Mouse (Mus musculus) left cerebral cortex, postnatal 10 days (tissue): ENCODE measurements around the gene Vax2. TPM values are rescaled to one million over a fixed set of nuclear protein-coding genes. Genes with fewer than 3 reads are reported as not detected.

Experiments
- DNase-seq, 2 experiments: peaks; one replicate each; pipeline ENCODE4 v3.0.0; 2021 to 2022; ENCODE audit warnings: low spot score in 2 of 2, mixed read lengths in 1 of 2; ENCODE audit errors: extremely low spot score in 1 of 2
- intact Hi-C: fragments of 180-260 bp; cut with DNase I; formaldehyde crosslinking; loops from one replicate; pipeline ENCODE4 v1.15.1; 2025
- total RNA-seq, 2 experiments: library from RNA; stranded (reverse); gene quantifications; 2 replicates each; pipeline ENCODE4 v1.2.3; 2021

The Vax2 gene
- total RNA-seq, 2 experiments from 2014 or later: not detected

GRCm38 (mm10) chr6:83707738-83708510 is 3.1 kb upstream of the Vax2 start:
- intact Hi-C loops: no loop called here
- no peak for DNase-seq

DNA sequence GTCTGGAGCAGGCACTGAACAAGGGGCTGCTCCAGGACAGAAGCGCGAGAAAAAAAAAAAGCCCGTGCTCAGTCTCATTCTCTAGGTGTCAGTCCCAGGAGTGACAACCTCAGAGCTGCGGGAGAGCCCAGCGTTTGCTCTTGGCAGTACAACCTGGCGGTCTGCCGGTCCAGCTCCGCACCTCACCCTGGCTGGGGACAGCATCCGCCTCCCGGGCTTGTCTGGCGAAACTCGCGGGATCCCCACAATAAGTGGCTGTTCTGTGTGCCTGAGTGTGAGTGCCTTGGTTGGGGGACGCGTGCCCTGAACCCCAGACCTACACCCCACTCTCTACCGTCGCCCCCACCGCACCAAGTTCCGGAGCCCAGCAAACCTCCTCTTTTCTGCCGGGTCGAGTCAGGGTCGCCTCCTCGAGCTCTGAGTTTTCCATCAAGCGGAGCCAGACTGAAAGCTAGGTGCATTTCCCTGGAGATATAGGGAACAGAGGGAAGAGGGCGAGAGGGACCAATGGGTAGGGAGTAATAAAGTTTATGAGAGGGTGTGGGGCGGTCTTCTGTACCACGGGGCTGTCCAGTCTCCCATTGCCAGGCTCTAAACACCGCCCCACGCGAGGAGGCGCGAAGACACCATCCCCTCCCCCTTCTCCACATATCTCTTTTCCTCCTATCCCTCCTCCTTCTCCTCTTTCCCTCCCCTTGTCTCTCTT is 550 bp upstream of the Vax2 start:
- DNase-seq: no peak
- intact Hi-C loops: no loop called here

DNA sequence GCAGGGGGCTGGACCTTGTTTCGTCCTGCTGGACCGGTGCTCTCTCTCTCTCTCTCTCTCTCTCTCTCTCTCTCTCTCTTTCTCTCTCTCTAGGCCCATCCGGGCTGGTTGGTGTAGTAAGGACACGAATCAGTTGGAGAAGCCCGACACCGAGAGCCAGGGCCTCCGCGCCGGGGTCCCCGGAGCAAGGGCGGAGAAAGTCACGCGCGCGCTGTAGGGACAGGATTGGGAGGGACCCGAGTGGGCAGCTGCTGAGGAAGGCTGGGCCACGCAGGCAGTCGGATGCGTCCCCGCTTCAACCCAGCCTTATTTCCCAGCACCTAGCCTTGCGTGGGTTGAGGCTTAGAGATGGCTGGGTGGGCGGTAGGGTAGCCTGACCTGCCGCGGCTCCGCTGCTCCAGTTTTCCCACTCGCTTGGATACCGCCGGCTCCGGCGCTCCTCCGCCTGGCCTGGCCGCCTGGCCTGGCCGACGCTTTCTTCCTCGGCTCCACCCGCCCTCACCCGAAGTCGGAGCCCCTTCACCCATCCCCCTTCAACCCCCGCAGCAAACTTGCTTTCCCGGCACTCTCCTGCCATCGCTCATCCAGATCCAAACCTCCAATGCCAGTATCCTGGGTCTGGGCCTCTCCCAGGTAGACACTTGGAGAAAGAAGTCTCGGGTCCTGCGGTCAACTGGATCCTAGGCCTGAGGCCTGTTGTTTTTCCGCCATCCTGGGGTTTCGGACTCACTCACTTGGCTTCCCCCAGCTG is 836 bp downstream of the Vax2 start:
- no peak for DNase-seq
- intact Hi-C loops: no loop called here

DNA sequence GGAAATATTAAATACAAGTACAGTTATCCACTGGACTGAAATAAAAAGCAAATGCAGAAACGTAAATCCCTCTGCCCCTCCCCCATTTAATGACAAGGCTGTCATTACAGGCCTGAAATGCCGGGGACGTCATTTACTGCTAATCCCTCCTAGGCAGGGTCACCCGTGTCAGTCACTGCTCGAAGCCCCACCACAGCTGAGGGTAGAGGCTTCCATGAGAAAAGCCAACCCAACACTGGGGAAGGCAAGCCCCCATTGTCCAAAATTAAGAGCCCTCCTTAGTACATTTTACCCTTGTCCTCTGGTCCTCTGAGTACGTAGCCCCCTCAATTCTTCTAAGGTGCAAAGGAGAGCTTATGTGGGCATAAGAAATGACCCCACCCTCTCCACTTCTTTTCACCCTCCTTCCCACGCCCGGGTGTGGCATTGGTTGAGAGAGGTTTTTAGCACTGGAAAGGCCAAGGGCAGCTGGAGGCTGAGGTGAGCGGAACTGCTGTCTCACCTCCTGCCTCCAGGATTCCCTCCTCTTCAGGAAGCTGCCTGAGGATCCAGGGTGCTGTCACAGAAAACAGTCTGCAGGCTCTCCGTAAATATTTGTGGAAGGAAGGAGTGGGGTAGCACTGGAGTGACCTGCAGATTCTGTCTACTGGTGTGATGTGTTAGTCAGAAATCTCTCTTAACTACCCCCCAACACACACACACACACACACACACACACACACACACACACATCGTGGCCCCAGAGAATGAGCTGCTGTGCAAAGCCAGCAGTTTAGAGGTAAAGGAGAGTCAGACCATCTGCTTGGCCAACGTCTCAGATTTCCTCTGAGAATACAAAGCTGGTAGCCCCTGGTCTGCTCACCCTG is 2.4 kb downstream of the Vax2 start:
- intact Hi-C loops: no loop called here

GRCm38 (mm10) chr6:83714221-83715123 is 3.4 kb downstream of the Vax2 start:
- intact Hi-C loops: no loop called here
- no peak for DNase-seq

More for the DNA sequence above, 2.4 kb downstream of the Vax2 start:
- DNase-seq: no peak

DNA sequence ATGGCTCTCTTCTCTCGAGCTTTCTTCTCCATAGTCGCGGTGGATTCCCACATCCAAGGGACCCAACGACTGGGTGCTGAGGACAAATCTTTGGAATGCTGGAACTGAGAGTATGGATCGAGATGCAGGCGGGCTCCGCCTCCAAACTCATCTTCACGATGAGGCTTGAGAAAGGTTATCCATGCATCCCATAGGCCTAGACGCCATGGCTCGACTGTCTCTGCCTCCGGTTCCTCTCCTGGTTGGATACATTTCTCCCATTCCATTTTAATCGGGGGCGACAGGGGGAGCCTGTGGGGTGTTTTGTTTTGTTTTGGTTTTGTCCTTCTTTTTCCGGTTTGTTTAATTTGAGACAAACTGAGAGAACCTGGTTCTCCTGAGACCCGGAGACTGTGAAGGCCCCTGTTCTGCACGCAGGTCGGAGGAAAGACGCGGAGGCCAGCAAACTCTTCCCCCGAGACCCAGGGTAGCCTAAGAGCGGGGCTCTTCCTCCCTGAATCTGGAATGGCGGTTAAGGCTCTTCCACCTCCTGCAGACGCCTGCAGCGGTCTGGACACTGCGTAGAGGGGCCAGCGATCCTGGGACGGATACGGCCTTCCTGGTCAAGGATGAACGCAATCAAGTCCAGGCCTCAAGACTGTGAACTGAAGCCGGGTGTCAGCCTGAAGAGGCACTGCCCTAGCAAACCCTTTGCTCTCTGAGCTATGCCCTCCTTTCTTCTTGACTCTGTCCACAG is 4.6 kb downstream of the Vax2 start:
- intact Hi-C loops: no loop called here

DNA sequence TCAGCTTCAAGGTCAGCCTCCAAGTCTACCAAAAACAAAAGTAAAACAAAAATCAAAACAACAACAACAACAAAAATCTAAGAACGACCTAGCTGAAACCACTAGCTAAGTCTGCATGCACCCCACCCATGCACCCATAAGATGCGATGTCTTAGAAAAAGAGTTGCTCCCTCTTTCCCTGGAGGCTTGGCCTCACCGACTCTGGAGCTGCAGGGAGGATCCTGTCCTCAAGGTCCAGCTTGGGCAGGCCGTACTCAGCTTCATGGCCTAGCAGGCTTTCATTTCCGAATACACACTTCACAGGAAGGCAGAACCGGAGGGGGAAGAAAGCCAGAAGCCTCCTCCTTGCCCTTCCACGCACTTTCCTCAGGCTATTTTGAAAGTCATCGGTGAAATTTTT is 6.0 kb downstream of the Vax2 start:
- intact Hi-C loops: no loop called here
- no peak for DNase-seq

More for the DNA sequence above, 4.6 kb downstream of the Vax2 start:
- DNase-seq: no peak

DNA sequence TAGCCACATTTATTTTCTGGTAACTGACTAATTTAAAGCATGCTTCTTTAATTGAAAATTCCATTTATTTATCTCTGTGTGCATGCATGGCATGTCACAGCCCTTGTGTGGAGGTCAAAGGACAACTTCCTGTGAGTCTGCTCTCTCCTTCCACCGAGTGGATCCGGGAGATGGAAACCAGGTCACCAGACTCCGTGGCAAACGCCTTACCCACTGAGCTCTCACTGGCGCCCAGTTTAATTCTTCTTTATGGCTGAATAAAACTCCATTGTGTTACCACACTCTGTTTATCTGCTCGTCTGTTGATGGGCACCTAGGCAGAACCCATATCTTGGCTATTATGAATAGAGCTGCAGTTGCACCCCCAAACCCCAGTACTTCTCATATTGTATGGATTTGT is 11.5 kb downstream of the Vax2 start:
- intact Hi-C loops: no loop called here
- no peak for DNase-seq

GRCm38 (mm10) chr6:83727178-83727577 is 16.1 kb downstream of the Vax2 start:
- intact Hi-C loops: no loop called here
- DNase-seq: no peak

- no peak for DNase-seq
- intact Hi-C loops: no loop called here
These were observed 17.4 kb downstream of the Vax2 start for GRCm38 (mm10) chr6:83728488-83728887.

- intact Hi-C loops: no loop called here
- DNase-seq: no peak
These were observed 18.4 kb downstream of the Vax2 start for GRCm38 (mm10) chr6:83729350-83729970.

- intact Hi-C loops: no loop called here
- DNase-seq: peak in 1 of 2 experiments; percentile 66
These were observed 20.1 kb downstream of the Vax2 start for GRCm38 (mm10) chr6:83731128-83731527.

DNA sequence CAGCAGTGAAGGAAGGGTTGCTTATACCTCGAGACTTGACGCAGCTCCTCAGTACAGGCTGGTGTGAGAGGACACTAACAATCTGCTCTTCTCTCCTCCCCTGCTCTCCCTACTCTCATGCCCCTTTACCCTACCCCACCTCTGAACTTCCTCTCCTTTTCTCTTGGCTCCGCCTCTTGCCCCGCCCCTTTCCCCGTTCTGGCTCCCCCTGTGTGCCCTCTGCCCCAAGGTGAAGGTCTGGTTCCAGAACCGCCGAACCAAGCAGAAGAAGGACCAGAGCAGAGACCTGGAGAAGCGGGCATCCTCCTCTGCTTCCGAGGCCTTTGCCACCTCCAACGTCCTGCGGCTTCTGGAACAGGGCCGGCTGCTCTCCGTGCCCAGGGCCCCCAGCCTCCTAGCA is 26.2 kb downstream of the Vax2 start:
- DNase-seq: no peak
- intact Hi-C loops: no loop called here

DNA sequence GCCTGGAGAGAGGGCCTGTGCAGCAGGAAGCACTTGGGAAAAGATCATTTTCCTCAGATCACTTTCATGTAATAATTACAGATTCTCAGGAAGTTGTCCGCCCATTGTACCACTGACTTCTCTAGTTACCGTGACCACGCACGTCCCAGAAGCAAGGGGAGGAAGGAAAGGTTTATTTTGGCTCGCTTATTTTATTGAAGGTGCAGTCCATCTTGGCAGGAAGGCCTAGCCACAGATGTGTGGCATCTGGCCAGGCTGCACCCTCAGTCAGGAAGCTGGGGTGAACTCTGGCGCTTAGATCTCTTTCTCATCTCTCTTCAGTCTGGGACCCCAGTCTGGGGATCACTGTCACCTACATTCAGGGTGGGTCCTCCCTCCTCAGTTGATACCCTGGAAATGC is 27.5 kb downstream of the Vax2 start:
- DNase-seq: no peak
- intact Hi-C loops: no loop called here

DNA sequence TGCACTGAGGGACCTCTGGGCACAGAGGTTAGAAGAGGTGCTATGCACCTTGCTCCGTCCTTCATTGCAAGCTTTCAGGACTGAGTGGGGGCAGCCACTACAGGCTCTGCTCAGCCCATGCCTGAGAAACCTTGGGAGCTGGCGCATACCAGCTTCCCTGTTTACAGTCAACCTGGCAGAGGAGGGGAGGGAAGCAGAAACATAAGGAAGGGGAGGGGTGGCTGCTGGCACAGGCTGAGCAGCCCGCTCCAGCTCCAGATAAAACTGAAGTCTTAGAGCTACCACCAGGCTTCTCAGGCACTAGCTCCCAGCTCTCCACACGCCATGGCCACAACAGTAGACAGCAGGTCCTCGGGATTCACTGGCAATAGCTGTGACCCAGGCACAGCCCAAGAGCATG is 31.7 kb downstream of the Vax2 start, which contains the start of gene Atp6v1b1:
Gene Atp6v1b1 (plus strand): TSS at position 230 of the 400 bp plus-strand sequence.
- intact Hi-C loops: no loop called here
- no peak for DNase-seq

DNA sequence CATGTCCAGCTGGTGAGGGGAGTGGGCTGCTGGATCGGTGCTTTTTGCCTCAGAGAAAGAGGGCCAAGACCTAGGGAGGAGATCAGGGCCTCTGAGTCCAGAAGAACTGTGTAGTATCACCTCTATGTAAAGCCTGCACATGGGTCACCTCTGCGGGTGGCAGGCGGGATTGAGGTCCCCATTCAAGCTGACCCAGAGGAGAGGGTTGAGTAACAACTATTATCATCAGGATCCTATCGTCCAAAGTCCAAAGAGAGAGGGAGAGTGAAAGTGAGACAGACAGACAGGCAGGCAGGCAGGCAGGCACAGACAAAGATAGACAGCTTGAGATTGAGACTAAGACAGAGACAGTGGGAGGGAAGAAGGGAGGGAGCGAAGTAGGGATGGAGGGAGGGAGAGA is 32.1 kb downstream of the Vax2 start:
- no peak for DNase-seq
- intact Hi-C loops: no loop called here

- no peak for DNase-seq
- intact Hi-C loops: no loop called here
These were observed 33.1 kb downstream of the Vax2 start for GRCm38 (mm10) chr6:83744126-83744525.
